Mouse (Mus musculus) layer of hippocampus, adult 18-20 months (tissue): Measurements from ENCODE around the gene Il1b. TPM values are rescaled to one million over a fixed set of nuclear protein-coding genes. Genes with fewer than 3 reads are reported as not detected.
A peak's percentile ranks its signal among the peaks of the same experiment; 100 is the strongest.

Experiments
- DNase-seq, 2 experiments: peaks; one replicate each; pipeline ENCODE4 v3.0.0; 2022; ENCODE audit warnings: low spot score in 2 of 2
- total RNA-seq, 2 experiments: library from RNA; stranded (reverse); gene quantifications; 2 replicates each; pipeline ENCODE4 v1.2.3; 2021

Il1b gene
- total RNA-seq, 2 experiments from 2014 or later, result not detected

DNA sequence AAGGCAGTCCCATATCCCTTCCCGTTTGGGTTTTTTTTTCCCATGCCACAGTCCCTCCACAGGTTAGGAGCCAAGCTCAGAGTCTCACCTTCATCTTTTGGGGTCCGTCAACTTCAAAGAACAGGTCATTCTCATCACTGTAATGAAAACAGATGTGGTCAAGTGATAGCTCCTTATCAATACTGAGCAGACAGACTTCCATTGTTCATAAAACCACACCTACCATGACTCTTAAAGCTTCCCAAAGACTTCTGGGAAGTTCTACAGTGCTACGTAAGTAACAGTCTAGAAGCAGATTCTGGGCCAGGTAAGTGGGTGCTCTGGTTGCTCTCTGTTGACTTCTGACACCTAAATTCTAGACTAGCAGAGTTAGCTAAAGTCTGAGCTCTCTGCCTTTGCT is 1.3 kb downstream of the Il1b start:
- DNase-seq, result no peak

- DNase-seq, result no peak
Measured at GRCm38 (mm10) chr2:129368795-129369194, 2.1 kb downstream of the Il1b start.

- no peak for DNase-seq
Measured at GRCm38 (mm10) chr2:129368106-129368505, 2.8 kb downstream of the Il1b start.

GRCm38 (mm10) chr2:129367246-129367645 is 3.7 kb downstream of the Il1b start:
- no peak for DNase-seq

DNA sequence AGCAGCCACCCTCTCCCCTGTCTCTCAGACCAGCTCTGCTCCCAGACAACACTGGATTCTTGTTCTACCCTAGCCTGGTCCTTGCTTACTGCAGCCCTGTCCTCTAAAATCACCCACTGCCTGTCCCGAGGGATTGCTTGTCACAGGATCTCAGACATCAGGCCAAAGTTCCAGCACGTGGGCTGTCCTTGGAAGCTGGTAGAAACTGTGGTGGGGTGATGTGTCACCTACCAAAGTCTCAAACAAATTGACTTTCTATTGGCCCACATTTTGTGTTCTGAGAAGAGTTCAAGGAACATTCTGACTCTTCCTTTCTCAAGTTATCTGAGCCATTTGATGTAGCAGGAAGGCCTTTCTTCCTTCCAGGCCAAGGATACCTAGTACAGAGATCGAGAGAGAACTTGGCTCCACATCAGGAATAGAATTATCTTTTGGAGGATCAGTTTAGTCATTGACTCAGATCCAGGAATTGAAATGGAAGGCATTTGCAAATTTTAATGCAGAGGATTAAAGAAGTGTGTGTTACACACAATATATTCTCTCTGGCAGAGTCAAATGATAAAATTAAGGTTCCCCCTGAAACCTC is 9.9 kb downstream of the Il1b start:
- DNase-seq, result no peak

DNA sequence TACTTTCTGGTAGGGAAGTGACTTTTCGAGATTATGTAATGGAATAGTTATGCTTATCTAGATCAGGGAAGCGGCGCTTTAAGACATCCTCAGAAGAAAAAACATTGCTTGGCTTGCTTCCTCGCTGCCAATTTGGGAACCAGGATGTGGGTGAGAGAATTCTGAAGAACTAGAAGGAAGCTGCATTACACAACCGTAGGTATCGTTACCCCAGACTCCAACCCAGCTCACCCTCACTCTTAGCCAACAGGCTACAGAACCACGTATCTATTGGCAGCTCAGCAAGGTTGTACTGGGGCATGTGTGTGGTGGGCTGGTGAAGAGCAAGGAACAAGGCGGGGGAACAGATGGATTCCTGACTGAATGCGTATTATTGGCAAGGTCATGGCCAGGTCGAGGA is 10.7 kb downstream of the Il1b start:
- DNase-seq, result peak; percentile 37 to 52

- DNase-seq, result no peak
Measured at GRCm38 (mm10) chr2:129338138-129338621, 32.8 kb downstream of the Il1b start.

- DNase-seq, result no peak
Measured at GRCm38 (mm10) chr2:129333471-129333870, 37.5 kb downstream of the Il1b start.

GRCm38 (mm10) chr2:129330540-129330939 is 40.4 kb downstream of the Il1b start:
- DNase-seq, result no peak

- DNase-seq, result no peak
Measured at GRCm38 (mm10) chr2:129330024-129330423, 40.9 kb downstream of the Il1b start.

DNA sequence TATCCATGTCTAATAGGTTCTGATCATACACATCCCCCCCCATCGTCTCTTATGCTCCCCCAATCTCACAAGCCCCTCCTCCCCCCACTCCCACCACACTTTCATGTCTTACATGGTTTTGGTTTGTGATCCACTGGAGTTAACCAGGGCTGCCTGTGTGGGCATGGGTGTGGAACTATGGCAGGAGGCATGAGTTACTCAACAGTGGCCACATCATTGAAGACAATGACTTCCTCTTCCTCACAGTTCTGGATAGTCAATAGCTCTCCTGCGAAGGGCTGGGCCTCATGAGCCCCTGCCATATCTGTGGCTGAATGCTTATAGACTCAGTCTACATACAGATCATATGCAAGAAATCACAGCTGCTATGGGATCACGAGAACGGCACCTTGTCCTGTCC is 42.7 kb downstream of the Il1b start:
- no peak for DNase-seq

- no peak for DNase-seq
Measured at GRCm38 (mm10) chr2:129324216-129324615, 46.7 kb downstream of the Il1b start.

- no peak for DNase-seq
Measured at GRCm38 (mm10) chr2:129322117-129322635, 48.8 kb downstream of the Il1b start.

DNA sequence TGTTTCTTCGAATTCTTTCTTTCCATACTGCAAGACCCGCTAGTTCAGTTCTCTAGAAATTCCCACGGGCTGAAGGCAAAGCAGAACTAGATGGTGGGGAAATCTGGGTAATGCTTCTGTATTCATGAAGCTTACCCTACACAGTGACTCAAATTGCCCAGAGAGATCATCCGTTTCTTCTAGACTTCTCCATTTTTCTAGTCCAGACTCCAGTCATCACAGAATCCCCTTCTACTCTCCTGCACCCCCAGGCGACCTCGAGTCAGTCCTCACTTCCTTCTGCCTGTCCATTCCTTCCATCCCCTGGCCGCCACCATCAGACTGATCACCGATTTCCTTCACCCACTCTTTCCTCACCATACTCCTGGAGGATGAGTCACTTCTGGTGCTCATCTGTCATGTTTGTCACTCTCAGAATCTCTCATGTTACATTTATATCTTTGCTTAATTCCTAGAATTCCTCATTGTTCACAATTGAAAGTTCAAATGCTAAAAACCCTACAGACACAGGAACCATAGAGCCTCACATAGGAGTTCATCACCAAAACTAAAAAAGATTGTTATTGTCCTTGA is 50.8 kb downstream of the Il1b start:
- peak; percentile 5 to 23 for DNase-seq

GRCm38 (mm10) chr2:129315831-129316230 is 55.1 kb downstream of the Il1b start:
- no peak for DNase-seq

GRCm38 (mm10) chr2:129314880-129315279 is 56.1 kb downstream of the Il1b start:
- no peak for DNase-seq

Other genes with a start within 250 kb of the Il1b start
- 10 to 100 TPM; 12.1 to 12.2 TPM for gene Chchd5, start 241.4 kb downstream of the Il1b start, total RNA-seq
- 100 to 1,000 TPM; 126 to 129 TPM for gene Slc20a1, start 172.4 kb downstream of the Il1b start, total RNA-seq
- under 1 TPM; 0.23 to 0.30 TPM for gene Ckap2l, start 73.9 kb downstream of the Il1b start, total RNA-seq
- gene Il1a, start 61.2 kb downstream of the Il1b start, total RNA-seq, result under 1 TPM; 0.47 to 0.71 TPM
- under 1 TPM; 0.22 to 0.43 TPM for gene F830045P16Rik, start 165.5 kb upstream of the Il1b start, total RNA-seq
- gene Sirpa, start 221.7 kb upstream of the Il1b start, total RNA-seq, result 100 to 1,000 TPM; 295 to 305 TPM